Mouse (Mus musculus) right cerebral cortex, adult 18-20 months (tissue): ENCODE results near the gene Gabbr2.

ENCODE experiments used
- DNase-seq: peaks from one replicate; pipeline ENCODE4 v3.0.0; 2022; ENCODE audit warnings: mixed read lengths

Gene Gabbr2

DNA sequence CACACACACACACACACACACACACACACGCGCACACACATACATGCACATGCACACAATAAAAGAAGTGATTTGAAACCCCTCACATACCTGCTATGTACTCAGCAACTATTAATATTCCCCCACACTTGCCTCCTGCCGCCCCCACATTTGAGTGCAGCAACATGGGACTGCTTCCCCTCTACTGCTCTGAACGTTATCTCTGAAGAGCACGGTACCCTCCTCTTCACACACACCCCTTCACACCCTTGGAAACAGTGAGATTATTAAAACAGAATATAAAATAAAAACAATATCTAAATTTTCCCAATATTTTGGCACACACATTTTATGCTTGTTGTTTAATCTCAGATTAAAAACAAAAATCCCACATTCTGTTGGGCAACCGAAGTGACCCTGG is 77.1 kb downstream of the Gabbr2 start:
- no peak for DNase-seq

DNA sequence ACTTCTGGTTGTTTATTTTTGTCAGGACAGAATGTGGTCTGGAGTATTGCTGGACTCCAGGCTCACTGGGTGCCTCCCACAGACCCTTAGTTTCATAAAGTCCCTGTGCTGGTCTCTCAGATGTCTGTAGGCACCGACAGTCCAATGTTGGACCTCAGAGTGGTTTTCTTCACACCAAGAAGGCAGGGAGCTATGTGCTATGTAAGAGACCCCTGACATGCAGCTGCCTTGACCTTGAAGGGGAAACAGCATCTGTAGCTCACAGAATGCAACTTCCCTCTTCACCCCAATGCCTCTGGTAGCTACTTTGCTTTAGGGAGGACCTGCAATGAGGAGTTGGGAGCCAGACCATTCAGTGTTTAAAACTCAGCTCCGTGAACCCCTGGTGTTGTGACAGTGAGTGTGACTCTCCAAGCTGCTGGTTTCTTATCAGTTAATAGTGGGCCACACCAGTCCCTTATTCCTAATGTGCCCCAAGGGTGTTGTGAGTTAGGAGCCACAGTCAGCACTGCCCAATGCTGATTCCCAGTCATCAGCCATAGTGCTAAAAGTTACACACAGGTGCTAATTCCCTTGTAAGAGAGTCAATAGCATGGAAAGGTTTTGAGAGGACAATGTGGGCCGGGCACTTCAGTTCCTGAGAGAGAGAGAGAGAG is 85.5 kb downstream of the Gabbr2 start:
- DNase-seq, result no peak

DNA sequence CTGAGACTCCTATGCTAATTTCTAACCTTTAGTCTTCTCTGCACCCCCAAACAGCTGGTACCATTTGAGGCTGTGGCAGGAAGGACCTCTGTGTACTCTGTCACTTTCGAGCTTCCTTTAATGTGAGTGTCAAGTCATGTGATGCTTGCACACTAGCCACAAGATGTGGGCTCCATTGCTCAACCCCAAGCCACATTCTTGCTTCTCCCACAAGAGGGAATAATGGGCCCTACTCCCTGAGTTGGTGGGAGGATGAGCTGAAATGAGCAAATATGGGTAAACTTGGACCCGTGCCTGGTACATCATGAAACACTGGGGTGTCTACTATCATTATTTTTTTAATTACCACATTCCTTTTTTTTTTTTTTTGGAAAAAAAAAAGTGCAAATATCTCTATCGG is 86.5 kb downstream of the Gabbr2 start:
- DNase-seq, result no peak

DNA sequence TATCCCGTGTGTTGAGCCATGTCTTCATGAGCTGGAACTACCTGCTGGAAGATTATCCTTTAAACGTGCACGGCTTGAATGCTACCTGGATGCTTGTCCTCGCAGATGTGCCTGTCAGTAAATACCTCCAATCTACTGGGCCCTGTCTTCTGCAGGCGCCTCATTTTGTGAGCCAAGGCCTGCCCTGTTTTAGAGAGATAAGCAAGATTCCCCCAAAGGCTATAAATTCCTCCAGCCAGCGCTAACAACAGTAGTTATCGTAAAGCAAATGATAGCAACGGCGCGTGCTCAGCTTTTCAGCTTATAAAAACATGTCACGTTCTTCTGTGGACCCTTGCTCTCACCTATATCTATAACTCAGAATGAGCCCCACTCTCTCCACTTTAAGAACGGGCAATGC is 87.5 kb downstream of the Gabbr2 start:
- DNase-seq, result no peak

DNA sequence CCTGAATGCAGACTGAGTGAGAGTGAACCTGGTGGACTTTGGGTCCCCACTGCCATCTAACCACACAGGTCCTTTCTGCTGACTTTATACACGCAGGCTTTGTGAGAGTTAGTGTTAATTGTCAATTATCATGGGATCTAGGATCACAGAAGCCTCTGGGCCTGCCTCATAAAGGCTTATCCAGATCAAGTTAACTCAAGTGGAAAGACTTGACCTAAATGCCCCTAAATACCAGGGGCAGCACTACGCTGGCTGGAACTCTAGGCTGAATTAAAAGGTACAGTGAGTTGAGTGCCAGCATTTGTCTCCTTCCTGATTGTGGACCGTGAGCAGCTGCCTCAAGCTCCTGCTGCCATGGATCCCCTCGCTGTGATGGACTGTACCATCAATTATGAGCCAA is 93.1 kb downstream of the Gabbr2 start:
- DNase-seq, result no peak

DNA sequence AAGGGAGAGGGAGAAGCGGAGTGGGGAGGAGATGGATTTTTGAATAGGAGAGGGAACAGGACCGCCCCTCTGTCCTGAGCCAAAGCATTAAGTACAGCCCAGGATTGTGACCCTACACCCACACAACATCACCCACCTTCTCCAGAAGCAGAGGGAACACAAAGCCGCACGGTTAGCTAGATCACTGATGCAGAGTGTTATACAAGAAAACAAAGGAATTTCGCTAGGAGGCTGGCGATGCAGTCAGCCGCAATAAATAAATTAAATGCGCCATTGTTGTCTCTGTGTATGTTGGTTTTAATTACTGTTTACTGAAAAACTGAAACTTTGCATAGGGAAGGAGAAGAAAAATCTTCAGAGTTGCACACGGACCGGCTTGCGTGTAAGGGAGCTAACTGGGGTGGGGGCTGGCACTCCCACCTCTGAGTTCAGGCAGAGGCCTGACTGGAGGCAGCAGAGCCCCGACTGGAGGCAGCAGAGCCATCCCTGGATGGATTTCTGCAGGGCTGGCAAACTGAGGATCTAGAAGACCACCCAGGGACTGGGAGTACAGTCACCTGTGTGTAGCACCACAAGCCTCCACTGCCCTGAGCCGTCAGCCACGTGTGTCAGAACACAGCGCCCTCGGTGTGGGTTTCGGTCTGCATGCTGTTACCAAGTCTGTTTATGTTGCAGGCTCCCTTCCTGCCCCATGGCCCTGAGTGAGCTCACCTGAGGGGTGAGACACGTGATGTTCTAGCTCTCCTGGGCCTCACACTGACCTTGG is 93.9 kb downstream of the Gabbr2 start:
- no peak for DNase-seq

DNA sequence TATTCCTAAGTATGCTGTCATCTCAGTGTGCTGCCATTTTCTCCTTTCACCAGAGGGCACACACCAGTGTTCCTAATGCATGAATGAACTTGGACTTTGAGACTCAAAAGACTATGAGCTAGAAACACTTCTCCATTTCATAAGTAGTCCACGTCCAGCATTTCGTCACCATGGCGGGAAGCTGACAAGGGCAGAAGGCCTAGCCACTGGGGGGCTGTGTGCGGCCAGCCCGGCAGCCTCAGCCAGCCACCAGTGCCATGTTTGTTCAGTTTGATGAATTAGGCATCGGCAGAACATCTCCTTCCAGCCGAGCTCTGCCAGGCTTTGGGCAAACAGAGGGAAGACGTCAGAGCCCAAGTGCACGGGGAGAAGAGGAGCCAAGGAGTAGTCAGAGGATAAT is 97.5 kb downstream of the Gabbr2 start:
- DNase-seq, result no peak

DNA sequence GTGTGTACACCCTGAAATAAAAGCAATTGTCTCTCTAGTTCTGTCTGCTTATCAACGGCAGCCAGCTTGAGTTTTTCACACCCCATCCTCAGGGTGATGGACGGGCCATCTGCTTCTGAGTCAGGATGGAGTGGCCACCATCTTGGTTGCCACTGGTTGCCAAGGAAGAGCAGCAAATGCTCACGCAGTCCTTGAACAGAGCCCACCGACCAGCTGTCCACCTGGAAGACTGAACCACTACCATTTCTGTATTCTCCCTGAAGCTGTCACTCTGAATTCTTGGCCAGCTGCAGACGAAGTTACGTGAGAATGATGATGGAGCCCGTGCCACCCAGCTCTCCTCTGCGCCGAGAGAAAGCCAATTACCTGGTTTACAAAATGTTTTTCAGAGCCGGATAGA is 102.5 kb downstream of the Gabbr2 start:
- DNase-seq, result peak; percentile 52

DNA sequence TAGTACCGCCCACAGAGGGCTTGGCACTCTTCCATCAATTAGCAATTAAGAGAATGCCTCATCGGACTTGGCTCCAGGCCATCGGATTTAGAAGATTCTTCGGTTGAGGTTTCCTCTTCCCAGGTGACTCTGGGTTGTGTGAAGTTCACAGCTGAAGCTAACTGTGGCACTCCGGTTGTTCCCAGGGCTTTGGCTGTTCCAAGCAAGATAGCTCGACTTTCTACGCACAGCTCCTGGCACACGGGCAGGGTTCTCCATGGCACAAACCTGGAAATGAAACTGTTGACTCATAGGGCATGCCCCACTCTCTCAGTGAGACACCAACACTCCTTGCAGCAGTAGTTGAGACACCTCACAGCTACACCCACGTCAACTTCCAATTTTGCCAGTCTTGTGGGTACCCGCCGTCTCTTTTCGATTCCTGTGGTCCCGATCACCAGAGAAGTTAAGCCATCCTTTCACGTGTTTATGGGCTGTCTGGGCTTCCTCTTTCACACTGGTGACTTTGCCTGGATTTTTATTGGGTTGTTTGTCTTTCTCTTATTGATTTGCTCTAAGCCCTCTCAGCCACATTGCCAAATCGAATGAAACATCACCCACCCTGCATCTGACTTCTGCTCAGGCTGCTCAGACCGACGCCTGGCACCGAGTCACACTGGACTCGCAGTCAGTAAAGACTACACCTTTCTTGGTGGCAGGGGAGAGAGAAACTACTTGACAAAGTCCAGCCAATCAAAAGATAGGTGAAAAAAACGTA is 105.9 kb downstream of the Gabbr2 start:
- DNase-seq, result peak; percentile 75

DNA sequence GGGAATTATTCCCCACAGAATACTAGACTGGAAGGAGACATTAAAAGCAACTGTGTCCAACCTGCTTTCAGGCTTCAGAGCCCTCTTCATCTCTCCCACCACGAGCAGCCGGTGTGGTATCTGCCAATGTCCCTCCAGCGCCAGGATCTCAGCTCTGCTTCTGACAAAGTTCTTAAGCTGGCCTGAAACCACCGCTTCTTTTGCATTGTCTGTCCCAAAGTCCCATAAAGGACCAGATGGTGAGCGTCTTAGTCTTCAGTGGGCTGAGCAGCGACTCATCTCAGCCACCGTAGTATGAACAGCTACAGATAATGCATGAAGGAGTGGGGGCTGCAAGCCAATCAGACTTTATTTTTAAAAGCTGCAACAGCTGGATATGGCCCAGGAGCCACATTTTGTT is 107.5 kb downstream of the Gabbr2 start:
- DNase-seq, result no peak

DNA sequence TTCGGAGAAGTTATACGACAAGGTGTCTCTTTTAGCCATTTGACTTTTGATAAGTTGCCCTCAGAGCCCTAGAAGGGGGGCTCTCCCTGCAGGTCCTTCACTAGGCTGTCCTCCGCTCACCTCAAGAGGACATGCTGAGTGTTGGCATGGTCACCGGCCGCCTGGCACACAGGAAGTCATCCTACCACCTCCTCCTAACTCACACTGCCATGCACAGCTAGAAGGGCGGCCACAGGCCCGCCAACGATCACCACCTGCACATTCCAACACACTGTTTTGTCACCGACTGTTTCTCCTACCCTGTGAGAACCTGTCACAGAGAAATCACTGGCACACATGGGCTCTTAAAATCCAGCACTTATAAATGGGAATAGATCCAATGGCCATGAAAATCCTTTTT is 108.1 kb downstream of the Gabbr2 start:
- DNase-seq, result peak; percentile 54

DNA sequence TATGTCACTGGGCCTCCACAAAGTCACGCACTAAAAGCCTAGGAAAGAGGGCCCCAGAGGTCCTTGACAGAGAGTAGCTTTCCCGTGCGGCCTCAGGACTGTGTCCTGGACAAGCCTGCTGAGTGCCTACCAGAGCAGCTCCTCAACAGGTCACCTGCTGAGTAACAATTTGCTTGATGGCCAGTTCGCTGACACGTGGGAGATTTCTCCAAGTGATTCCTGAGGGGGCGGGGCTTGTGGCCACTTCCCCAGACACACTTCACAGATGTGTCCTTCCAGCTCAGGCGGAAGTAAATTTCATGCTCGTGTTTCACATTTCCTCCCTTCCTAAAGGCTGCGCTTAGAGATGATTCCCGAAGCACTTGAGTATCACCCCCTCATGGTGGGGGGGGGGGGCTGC is 108.6 kb downstream of the Gabbr2 start:
- no peak for DNase-seq

DNA sequence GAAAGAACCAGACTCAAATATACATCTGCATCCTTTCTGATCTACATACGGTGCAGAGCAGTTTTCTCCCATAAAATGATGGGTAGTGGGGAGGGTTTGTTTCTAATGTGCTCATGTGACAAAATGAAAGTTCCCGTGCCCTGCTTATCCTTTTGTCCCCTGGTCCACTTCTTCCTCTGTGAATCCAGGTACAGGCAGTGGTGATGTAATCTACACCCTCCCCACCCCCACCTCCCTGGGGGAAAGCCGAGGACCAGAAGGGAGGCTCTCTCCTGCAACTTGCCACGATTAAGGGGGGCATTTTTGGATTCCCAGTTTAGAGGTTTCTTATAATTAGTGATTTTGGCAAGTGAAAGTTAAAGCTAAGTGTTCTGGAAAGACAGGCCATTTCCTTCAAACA is 110.4 kb downstream of the Gabbr2 start:
- no peak for DNase-seq

DNA sequence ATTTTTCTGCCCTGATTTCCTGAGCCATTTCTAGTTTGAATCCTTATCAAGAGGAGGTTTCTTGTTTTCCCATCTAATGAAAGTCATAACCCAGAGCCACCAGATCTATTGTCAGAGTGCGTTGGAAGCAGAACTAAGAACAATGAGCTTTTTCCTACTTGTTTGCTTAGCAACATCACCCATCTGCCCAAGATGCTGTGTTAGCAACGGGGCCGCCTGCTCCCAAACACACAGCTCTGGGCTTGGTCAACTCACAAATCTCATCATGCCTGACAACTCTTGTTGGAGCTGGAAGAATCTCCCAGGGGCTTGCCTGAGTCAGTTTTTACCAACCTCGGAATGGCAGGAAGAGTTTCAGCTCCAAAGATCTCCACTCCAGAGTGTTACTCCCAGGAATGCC is 111.7 kb downstream of the Gabbr2 start:
- DNase-seq, result no peak

DNA sequence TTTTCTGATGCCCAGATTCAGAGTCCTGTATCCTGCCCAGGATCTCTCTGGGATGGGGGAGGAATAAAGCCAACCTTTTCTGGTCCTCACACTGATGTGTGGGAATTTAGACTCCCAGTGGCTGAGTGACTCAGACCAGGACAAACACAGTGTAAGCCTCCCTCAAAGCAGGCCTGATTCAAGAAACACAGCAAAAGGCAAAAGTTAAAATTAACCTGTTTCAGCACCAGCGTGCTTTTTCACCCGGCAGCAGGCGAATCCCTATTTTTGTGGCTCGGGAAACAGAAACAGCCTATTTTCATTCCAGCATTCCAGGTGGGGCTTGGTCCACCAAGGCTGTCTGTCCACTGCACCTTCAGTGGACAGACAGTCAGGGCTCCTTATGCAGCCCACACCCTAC is 118.9 kb downstream of the Gabbr2 start:
- peak; percentile 66 for DNase-seq

DNA sequence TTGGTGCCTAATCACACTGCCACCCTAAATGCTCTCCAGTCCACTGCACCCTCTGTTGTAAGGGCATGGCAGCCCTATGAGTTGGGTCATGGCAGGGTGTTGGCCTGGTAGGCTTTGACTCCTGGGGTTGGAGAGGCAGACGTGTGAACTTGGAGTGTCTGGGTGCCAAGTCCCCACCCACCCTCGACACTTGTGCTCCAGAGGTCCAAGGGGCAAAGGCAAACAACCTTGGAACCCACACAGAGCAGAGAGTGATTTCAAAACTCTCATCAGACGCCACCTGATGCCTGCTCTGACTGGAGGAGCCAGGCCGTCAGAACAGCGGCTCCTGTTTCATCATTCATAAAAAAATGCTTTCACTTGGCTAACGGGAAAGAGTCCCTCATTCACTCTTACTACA is 121.5 kb downstream of the Gabbr2 start:
- no peak for DNase-seq

DNA sequence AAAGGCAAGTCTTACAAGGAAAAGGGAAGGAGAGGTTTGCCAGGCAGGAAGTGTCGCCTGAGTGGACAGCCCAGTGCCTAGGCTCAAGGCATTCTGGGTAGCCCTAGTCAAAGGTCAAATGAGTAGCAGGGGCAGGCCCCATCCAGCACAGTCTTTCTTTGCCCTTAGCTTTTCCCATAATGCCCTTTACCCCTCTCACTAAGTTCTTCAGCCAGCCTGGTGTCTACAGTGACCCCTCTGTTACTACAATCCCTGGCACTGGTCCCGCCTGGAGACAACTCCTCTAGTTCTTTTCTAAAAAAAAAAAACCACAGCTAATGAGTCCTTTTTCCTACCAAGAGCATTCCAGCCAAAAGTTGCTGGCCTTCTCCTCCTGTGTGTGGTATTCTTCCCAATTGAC is 122.3 kb downstream of the Gabbr2 start:
- no peak for DNase-seq

DNA sequence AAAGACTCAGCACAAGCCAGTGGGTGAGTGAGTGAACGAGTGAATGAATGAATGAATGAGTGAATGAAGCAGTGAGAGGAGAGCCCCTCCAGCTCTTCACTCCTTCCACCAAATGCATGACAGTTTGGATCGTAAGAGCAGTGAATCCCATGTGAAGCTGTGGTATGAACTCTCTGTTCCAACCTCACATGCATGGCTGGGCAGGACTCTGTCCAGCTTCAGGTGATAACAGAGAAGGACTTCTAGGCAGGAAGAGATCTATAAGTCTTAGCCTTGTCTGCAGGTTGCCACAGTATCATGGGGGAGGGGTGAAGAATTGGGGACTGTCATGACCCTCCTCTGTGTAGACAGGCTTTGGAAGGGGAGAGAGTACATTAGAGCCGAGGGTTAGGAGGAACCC is 122.8 kb downstream of the Gabbr2 start:
- no peak for DNase-seq

DNA sequence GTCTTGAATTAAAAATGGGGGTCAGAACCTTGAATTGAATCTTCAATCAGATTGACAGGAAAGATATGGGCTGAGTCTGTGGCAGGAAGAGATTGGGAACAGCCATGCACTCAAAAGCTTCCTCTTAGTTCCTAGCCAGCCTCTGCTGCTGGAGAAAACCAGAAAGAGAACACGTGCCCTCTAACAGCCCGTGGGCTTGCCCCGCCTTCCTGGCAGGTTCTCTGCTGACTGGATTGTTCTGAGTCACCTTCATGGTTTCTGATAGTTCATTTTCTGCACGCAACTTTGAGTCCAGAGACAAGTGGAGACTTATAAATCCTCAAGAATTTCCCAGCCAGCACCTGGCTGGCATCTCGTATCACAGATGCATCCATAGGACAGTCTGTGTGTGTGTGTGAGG is 123.5 kb downstream of the Gabbr2 start:
- no peak for DNase-seq

DNA sequence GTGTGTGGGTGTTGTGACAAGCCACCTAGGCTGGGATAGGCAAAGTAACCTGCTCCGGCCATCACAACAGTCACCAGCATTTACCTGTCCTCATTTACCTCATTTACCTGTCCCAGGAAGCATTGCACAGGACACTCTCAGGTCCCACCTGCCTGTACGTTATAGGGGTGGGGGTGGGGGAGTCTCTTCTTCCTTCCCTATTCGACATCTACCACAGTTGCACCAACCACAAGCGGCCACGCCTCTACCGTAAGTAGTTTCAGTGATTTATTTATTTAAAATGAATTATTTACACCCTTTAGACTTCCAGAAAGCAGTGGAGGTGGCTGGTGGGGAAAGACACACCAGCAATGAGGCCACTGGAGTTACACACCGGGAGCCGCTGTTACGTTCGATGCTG is 123.9 kb downstream of the Gabbr2 start:
- DNase-seq, result no peak

DNA sequence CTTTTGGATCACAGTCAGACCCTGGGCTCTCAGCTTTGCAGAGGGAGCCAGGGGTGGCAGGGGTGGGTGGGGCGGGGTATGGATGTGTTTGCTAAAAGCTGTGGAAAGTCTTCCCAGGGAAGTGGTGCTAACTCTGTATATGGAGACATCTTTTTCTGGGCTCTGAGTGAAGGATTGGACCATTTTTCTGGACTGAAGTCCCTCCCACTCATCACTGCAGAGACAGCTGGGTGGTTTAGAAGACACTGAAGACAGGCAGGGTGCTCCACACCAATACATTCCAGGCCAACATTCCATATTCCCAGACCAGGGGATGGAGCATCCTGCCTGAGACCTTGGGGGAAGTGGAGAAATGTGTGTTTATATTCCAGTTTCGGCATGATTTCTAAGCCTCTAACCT is 125.6 kb downstream of the Gabbr2 start:
- no peak for DNase-seq

DNA sequence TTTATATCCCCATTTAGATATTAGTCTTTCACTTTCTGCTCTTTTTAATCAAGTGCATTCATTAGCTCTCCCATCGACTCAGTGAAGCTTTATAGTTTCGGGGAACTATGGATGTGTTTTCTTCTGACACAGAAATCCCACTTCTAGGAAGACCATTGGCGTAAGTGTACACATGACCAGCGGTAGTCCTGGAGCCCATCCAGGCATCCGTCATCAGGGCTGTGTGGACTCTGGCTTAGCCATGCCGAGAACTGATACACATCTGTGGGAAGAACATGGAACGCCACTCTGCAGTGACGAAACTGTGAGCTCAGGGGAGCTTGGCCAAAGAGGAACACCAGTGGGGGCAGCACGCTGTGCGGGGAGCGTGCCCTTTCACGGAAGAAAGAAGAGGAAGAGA is 128.0 kb downstream of the Gabbr2 start:
- DNase-seq, result no peak

DNA sequence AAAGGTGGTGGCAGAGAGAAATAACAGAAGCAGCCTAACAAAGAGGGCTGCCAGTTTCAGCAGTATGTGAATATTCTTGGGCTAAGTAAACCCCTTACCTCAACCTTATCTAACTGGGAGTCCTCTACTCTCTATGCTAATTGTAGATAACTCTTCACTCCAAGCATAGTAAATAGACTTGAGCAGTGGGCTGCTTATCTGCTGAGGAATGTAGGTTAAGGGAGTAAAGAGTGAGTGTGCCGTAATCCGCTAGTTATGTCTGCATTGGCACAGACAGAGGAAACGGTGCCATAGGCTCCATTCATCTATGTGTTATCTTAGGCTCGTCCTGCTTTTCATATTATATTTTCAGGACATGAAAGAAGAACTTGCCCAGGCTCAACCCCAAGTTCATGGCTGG is 129.0 kb downstream of the Gabbr2 start:
- DNase-seq, result no peak

DNA sequence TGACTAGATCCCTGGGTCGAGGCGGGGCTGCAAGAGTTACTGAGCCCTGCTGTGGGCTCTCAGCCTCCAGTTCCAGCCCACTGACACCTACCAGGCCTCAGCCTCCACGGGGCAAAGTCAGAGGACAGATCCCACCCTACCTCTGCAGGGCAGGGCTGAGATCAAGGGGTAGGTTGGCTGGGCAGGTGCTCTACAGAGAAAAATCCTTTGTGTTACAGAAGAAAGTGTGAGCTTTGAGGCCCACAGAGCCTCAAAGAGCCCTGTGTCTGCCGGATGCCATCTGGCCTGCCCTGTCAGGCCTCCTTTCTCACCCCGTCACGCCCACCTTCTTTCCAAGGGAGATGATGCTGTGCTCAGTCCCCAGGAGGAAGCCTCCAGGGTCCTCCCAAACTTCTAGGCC is 131.1 kb downstream of the Gabbr2 start:
- no peak for DNase-seq
